Mouse (Mus musculus) megakaryocyte-erythroid progenitor cell, adult 5 weeks (primary cell): ENCODE results near the gene Muc5b. TPM values are rescaled to one million over a fixed set of nuclear protein-coding genes. Genes with fewer than 3 reads are reported as not detected.

ENCODE experiments used
- polyA plus RNA-seq: library from polyadenylated mRNA; stranded (reverse); fragments of >175 nt; gene quantifications from 2 replicates; pipeline ENCODE4 v1.2.3, GENCODE M21; 2012

Muc5b gene
- 0.01 and 0.02 TPM in 2 replicates for polyA plus RNA-seq

DNA sequence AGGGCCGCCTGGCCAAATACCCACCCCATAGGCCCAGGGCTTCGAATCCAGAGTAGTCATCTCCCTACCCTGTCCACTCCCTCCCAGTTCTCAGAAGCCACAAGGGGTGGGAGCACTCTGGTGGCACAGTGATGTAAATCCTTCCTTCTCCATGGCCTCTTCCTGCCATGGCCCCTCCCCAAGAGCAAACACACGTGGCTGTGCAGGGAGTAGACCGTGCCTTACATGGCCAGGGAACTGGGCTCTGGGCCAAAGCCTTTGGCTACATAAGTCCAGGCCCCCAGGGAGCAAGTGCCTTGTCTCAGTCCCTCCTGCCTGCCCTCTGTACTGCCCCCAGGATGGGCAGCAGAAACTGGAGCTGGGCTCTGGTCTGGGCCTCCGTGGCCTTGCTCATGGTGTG lies at the start of gene Muc5b:
Gene Muc5b, plus strand, starts transcription at position 292 of the 400 bp plus-strand sequence.

GRCm38 (mm10) chr7:141918407-141918806 lies 79.5 kb downstream of the Muc5b start, which contains the start of gene Tollip:
Gene Tollip (minus strand): TSS chr7:141918507.

Other genes with a start within 250 kb of the Muc5b start
- gene Muc6, start 183.8 kb upstream of the Muc5b start, polyA plus RNA-seq, result 0.06 and 0.26 TPM in 2 replicates
- gene Muc2, start 148.7 kb upstream of the Muc5b start, polyA plus RNA-seq, result 0.10 TPM in 1 of 2 replicates, not detected in the other
- not detected in 2 replicates for gene Muc5ac, start 50.1 kb upstream of the Muc5b start, polyA plus RNA-seq
- 58.7 and 65.6 TPM in 2 replicates for gene Tollip, start 79.4 kb downstream of the Muc5b start, polyA plus RNA-seq
- gene Brsk2, start 110.7 kb downstream of the Muc5b start, polyA plus RNA-seq, result not detected in 2 replicates
- 51.7 TPM in 2 replicates for gene Mob2, start 222.0 kb downstream of the Muc5b start, polyA plus RNA-seq